Mouse (Mus musculus): ENCODE data around the gene Rps15. TPM values are rescaled to one million over a fixed set of nuclear protein-coding genes. Genes with fewer than 3 reads are reported as not detected.

Gene Rps15
- total and polyA plus RNA-seq, 3 experiments = 2,279 to 5,342 (median 2,739) TPM

GRCm38 (mm10) chr10:80265149-80265486 lies 27.1 kb upstream of the Rps15 start:
- Histone ChIP-seq H3K36me3 (replicated peaks in 1 of 2; ENCODE audit: control insufficient read depth in 1 of 2, insufficient read depth in 1 of 2, low read length in 1 of 2) (peaks cover 6 to 27% of the 10 kb centered on the region in 2 experiments), H3K27me3 (replicated peaks) (no peaks in the 10 kb centered on the region), H3K4me1 (ENCODE audit: control insufficient read depth in 1 of 2, insufficient read depth in 2 of 2) (peaks cover 25 to 57% of the 10 kb centered on the region in 2 experiments), H3K9ac (ENCODE audit: insufficient read depth, low read depth) (peak overlapping the region; percentile 99), H3K79me2 (replicated peaks; ENCODE audit: control insufficient read depth, extremely low read depth, insufficient read depth, poor library complexity, severe bottlenecking) (peaks cover 53% of the 10 kb centered on the region), H3K9me3 (replicated peaks; ENCODE audit: low read length) (no peaks in the 10 kb centered on the region), H3K27ac (ENCODE audit: insufficient read depth, low read depth) (peak overlapping the region; percentile 31; the same call in 1 of the 2 replicates), H3K4me3 (replicated peaks in 1 of 3; ENCODE audit: low read depth in 2 of 3, low read length in 2 of 3, poor library complexity in 1 of 3) (peak overlapping the region; percentile 60 to 85 (median 83)), H3K4me2 (ENCODE audit: insufficient read depth, low read depth, poor library complexity, severe bottlenecking) (peak overlapping the region; percentile 98)
- dilution Hi-C loops (cut with MboI; ENCODE audit: extremely low pct_ligation_motif_present, extremely low pct_unique_long_range_greater_than_20kb, low sequenced_read_pairs) = no loop called here
- DNase-seq (ENCODE audit: extremely low read depth) = no peak
- TF ChIP-seq MAZ (IDR thresholded peaks at IDR 0.05; ENCODE audit: low read depth, low read length) (0 out of 2 replicates have a peak, but pooled peaks have one; percentile 46), JUN (IDR thresholded peaks at IDR 0.05; ENCODE audit: insufficient read depth, low read depth, low read length) (no peak), SIN3A (IDR thresholded peaks at IDR 0.05; ENCODE audit: low read length) (peak; percentile 60; the same call in 1 of the 2 replicates)
- in situ Hi-C loops (cut with MboI; ENCODE audit: low pct_ligation_motif_present, low pct_unique_long_range_greater_than_20kb, low sequenced_read_pairs) = no loop called here

GRCm38 (mm10) chr10:80270099-80270498 lies 22.2 kb upstream of the Rps15 start:
- H3K79me2 ChIP-seq (replicated peaks; ENCODE audit: control insufficient read depth, extremely low read depth, insufficient read depth, poor library complexity, severe bottlenecking) = peaks cover 97% of the 10 kb centered on the region
- no peak for DNase-seq (ENCODE audit: extremely low read depth)
- H3K27me3 ChIP-seq (replicated peaks) = no peaks in the 10 kb centered on the region
- no peak overlapping the region for H3K4me3 ChIP-seq (replicated peaks in 1 of 3; ENCODE audit: low read depth in 2 of 3, low read length in 2 of 3, poor library complexity in 1 of 3)
- H3K27ac ChIP-seq (ENCODE audit: insufficient read depth, low read depth) = peak overlapping the region; percentile 50
- dilution Hi-C loops (cut with MboI; ENCODE audit: extremely low pct_ligation_motif_present, extremely low pct_unique_long_range_greater_than_20kb, low sequenced_read_pairs) = no loop called here
- peaks cover 45 to 76% of the 10 kb centered on the region in 2 experiments for H3K4me1 ChIP-seq (ENCODE audit: control insufficient read depth in 1 of 2, insufficient read depth in 2 of 2)
- H3K4me2 ChIP-seq (ENCODE audit: insufficient read depth, low read depth, poor library complexity, severe bottlenecking) = 0 out of 2 replicates have a peak overlapping the region, but pooled peaks have one; percentile 5
- no peaks in the 10 kb centered on the region for H3K9me3 ChIP-seq (replicated peaks; ENCODE audit: low read length)
- TF ChIP-seq GABPA (IDR thresholded peaks at IDR 0.05; ENCODE audit: insufficient replicate concordance, low read depth, low read length) = no peak
- no peak for TF ChIP-seq SMC3 (IDR thresholded peaks at IDR 0.05; ENCODE audit: low read depth, low read length)
- TF ChIP-seq BHLHE40 (IDR thresholded peaks at IDR 0.05; ENCODE audit: low read depth, low read length) = no peak
- no peak for TF ChIP-seq JUN (IDR thresholded peaks at IDR 0.05; ENCODE audit: insufficient read depth, low read depth, low read length)
- no peak for TF ChIP-seq CTCF (conservative IDR thresholded peaks at IDR 0.05 in 1 of 2, IDR thresholded peaks at IDR 0.05 in 1 of 2; ENCODE audit: low read depth in 2 of 2, low read length in 2 of 2)
- TF ChIP-seq CHD2 (IDR thresholded peaks at IDR 0.05; ENCODE audit: low read length) = no peak
- no peak for TF ChIP-seq ZC3H11A (IDR thresholded peaks at IDR 0.05; ENCODE audit: low read depth, low read length)
- TF ChIP-seq TBP (conservative IDR thresholded peaks at IDR 0.05; ENCODE audit: low read depth, low read length) = no peak
- no peak for TF ChIP-seq ETS1 (conservative IDR thresholded peaks at IDR 0.05; ENCODE audit: low read depth, low read length)
- TF ChIP-seq TCF12 (IDR thresholded peaks at IDR 0.05; ENCODE audit: low read depth, low read length) = no peak
- no peak for TF ChIP-seq KAT2A (IDR thresholded peaks at IDR 0.05; ENCODE audit: insufficient replicate concordance, low read length)
- no peak for TF ChIP-seq ZKSCAN1 (IDR thresholded peaks at IDR 0.05; ENCODE audit: borderline replicate concordance, low read depth, low read length)
- TF ChIP-seq RCOR1 (conservative IDR thresholded peaks at IDR 0.05; ENCODE audit: low read depth, low read length) = no peak
- no peak for TF ChIP-seq USF2 (conservative IDR thresholded peaks at IDR 0.05; ENCODE audit: low read depth, low read length)
- TF ChIP-seq ZNF384 (IDR thresholded peaks at IDR 0.05; ENCODE audit: low read depth, low read length) = no peak
- TF ChIP-seq NELFE (IDR thresholded peaks at IDR 0.05; ENCODE audit: low read depth, low read length) = no peak
- no peak for TF ChIP-seq UBTF (IDR thresholded peaks at IDR 0.05; ENCODE audit: low read depth, low read length)
- no peak for TF ChIP-seq MYC (IDR thresholded peaks at IDR 0.05; ENCODE audit: low read depth, low read length)
- no peak for TF ChIP-seq PAX5 (IDR thresholded peaks at IDR 0.05; ENCODE audit: low read length)
- no peak for TF ChIP-seq SIN3A (IDR thresholded peaks at IDR 0.05; ENCODE audit: low read length)
- no peak overlapping the region for H3K9ac ChIP-seq (ENCODE audit: insufficient read depth, low read depth)
- in situ Hi-C loops (cut with MboI; ENCODE audit: low pct_ligation_motif_present, low pct_unique_long_range_greater_than_20kb, low sequenced_read_pairs) = no loop called here
- peaks cover 36 to 69% of the 10 kb centered on the region in 2 experiments for H3K36me3 ChIP-seq (replicated peaks in 1 of 2; ENCODE audit: control insufficient read depth in 1 of 2, insufficient read depth in 1 of 2, low read length in 1 of 2)
